Mouse (Mus musculus) hindbrain, embryonic 16.5 days (tissue): ENCODE measurements around the gene Akap13. TPM values are rescaled to one million over a fixed set of nuclear protein-coding genes. Genes with fewer than 3 reads are reported as not detected.

Experiments
- ATAC-seq: fragments of 200-750 bp; cut with Nextera tagmentation; 2 replicates; pipeline ENCODE4 v1.8.0; 2017; ENCODE audit warnings: moderate TSS enrichment, moderate library complexity
- H3K27ac ChIP-seq: fragments of 300-500 bp; sonication (generic); 2 replicates; pipeline ENCODE4 v1.5.1; 2014; ENCODE audit warnings: low read depth, mild to moderate bottlenecking, control low read depth, low read length, moderate library complexity
- H3K27me3 ChIP-seq: fragments of 300-500 bp; sonication (generic); replicated peaks from 2 replicates; pipeline ENCODE4 v1.6.1; 2014; ENCODE audit warnings: low read length; ENCODE audit not compliant: control insufficient read depth, insufficient read depth
- H3K36me3 ChIP-seq: fragments of 300-500 bp; sonication (generic); 2 replicates; pipeline ENCODE4 v1.6.1; 2014; ENCODE audit warnings: mild to moderate bottlenecking, low read length, moderate library complexity, mixed read lengths; ENCODE audit not compliant: control insufficient read depth, insufficient read depth
- H3K4me1 ChIP-seq: fragments of 300-500 bp; sonication (generic); 2 replicates; pipeline ENCODE4 v1.6.1; 2014; ENCODE audit warnings: low read depth, low read length; ENCODE audit not compliant: control insufficient read depth, insufficient read depth
- H3K4me2 ChIP-seq: fragments of 300-500 bp; sonication (generic); 2 replicates; pipeline ENCODE4 v1.6.1; 2014; ENCODE audit warnings: mild to moderate bottlenecking, low read length, control low read depth, moderate library complexity
- H3K4me3 ChIP-seq: fragments of 300-500 bp; sonication (generic); 2 replicates; pipeline ENCODE4 v1.5.1; 2014; ENCODE audit warnings: mild to moderate bottlenecking, low read length, control low read depth, moderate library complexity
- H3K9ac ChIP-seq: fragments of 300-500 bp; sonication (generic); 2 replicates; pipeline ENCODE4 v1.6.1; 2014; ENCODE audit warnings: low read depth, mild to moderate bottlenecking, control low read depth, low read length, moderate library complexity
- H3K9me3 ChIP-seq: fragments of 300-500 bp; sonication (generic); 2 replicates; pipeline ENCODE4 v1.6.1; 2014; ENCODE audit warnings: mild to moderate bottlenecking, low read length, moderate library complexity; ENCODE audit not compliant: control insufficient read depth
- WGBS: fragments of 180-500 bp; shearing (Covaris S2); extraction: QIAGEN DNeasy Blood & Tissue Kit; methylation state at CpG from one replicate; pipeline ENCODE4 v1.1.7; 2014; 5-methylcytosine and 5-hydroxymethylcytosine counted together
- polyA plus RNA-seq: library from polyadenylated mRNA; unstranded; fragments of >200 nt; fragmentation: Nextera tagmentation; extraction: Ambion mirVana; gene quantifications from 2 replicates; pipeline ENCODE4 v1.2.1, GENCODE M21; 2015

Akap13 gene
- polyA plus RNA-seq, 1 experiment from 2014 or later, result 13.0 TPM

DNA sequence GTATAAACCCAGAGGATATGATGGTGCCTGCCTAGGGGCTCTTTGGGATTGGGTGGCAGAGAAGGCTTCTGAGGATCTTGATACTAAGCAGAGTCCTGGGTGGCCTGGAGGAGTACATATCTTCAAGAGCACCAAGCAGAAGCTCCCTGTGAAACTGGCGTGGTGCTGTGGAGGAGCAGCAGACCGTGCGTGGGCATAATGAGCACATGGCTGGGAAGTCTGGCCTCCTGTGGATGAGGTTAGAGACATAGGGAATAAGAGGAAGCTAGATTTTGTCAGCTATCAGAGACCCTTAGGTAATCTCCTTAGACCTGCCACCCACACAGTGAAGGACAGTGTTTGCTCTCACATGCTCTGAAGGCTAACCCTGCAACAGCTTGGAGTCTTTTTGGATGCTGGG, 83.2 kb downstream of the Akap13 start:
- H3K4me1 ChIP-seq, result no peaks in the 10 kb centered on the region
- WGBS, result 86% methylated on average over 3 of the region's 3 CpGs
- no peak for ATAC-seq
- no peak overlapping the region for H3K9ac ChIP-seq
- H3K4me3 ChIP-seq, result no peak overlapping the region
- H3K27me3 ChIP-seq, result no peaks in the 10 kb centered on the region
- no peaks in the 10 kb centered on the region for H3K36me3 ChIP-seq
- no peak overlapping the region for H3K27ac ChIP-seq
- no peaks in the 10 kb centered on the region for H3K9me3 ChIP-seq
- H3K4me2 ChIP-seq, result no peak overlapping the region

DNA sequence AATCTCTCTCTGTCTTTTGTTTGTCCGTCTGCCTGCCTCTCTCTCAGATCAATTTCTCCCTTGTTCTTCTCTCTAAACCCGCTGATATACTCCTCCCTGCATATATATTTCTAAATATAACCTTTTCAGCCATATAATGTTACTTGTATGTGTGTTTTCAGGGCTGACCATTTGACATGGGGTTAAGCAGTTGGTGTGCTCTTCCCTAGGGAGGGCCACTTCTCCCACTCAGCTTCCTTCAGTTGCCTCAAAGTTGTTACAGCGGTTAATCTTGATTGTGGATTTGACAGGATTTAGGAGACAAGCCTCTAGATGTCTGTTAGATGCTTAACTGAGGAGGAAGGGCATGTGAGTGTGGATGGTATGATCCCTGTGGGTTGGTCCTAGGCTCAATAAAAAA, 83.8 kb downstream of the Akap13 start:
- WGBS, result 94% methylated on average over 3 of the region's 3 CpGs

DNA sequence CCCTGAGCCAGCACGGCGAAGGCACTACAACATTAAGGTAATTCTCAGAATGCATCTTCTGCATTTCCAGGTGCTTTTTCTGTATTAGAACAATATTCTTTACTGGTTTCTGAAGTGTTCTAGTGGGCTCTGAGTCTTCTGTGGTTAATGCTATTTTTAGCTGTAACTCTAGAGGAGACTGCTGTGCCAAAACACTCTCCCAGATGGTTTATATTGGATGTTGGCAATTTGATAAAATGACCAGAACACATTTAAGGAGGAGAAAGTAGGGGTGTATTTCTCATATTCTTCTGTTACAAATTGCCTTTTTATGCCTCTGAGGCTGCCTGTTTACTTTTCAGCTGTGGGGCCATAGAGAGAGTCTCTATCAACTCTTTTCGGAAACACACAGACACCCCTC, 94.5 kb downstream of the Akap13 start:
- Histone ChIP-seq H3K4me3 (no peak overlapping the region), H3K4me1 (no peaks in the 10 kb centered on the region), H3K9ac (no peak overlapping the region), H3K27me3 (no peaks in the 10 kb centered on the region), H3K36me3 (no peaks in the 10 kb centered on the region), H3K4me2 (no peak overlapping the region), H3K27ac (no peak overlapping the region), H3K9me3 (no peaks in the 10 kb centered on the region)
- WGBS, result 76% methylated on average over 3 of the region's 3 CpGs
- ATAC-seq, result no peak

More for the DNA sequence above, 83.8 kb downstream of the Akap13 start:
- Histone ChIP-seq H3K4me1 (no peaks in the 10 kb centered on the region), H3K9ac (no peak overlapping the region), H3K27ac (no peak overlapping the region), H3K4me3 (no peak overlapping the region), H3K36me3 (no peaks in the 10 kb centered on the region), H3K27me3 (no peaks in the 10 kb centered on the region), H3K4me2 (no peak overlapping the region), H3K9me3 (no peaks in the 10 kb centered on the region)
- no peak for ATAC-seq

DNA sequence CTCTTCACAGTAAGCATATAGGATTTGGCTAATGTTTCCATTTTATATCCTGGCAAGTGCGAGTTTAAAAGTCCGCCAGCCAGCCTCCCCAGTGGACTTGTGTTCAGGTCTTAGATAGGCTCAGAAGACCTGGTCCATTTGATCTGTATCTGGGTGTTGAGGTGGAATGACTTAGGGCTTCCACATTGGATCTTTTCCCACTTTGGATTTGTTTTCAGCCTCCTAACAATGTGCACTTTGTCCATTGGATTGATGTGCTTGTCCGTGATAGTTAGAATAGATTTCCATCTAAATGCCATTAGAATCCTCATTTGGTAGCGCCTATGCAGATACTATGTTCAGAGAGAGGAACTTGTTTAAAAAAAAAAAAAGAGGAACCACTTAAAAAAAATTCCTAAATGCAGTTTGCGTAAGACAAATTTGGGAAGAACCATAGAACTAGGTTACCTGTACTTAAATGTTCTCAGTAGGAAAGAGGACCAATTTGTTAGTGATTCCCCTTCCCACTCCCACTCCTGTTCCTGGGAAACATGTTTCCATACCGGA, 95.5 kb downstream of the Akap13 start:
- Histone ChIP-seq H3K27ac (no peak overlapping the region), H3K9me3 (no peaks in the 10 kb centered on the region), H3K4me3 (no peak overlapping the region), H3K4me1 (no peaks in the 10 kb centered on the region), H3K9ac (no peak overlapping the region), H3K4me2 (no peak overlapping the region), H3K27me3 (no peaks in the 10 kb centered on the region), H3K36me3 (no peaks in the 10 kb centered on the region)
- no peak for ATAC-seq
- 78% methylated on average over 6 of the region's 6 CpGs for WGBS

DNA sequence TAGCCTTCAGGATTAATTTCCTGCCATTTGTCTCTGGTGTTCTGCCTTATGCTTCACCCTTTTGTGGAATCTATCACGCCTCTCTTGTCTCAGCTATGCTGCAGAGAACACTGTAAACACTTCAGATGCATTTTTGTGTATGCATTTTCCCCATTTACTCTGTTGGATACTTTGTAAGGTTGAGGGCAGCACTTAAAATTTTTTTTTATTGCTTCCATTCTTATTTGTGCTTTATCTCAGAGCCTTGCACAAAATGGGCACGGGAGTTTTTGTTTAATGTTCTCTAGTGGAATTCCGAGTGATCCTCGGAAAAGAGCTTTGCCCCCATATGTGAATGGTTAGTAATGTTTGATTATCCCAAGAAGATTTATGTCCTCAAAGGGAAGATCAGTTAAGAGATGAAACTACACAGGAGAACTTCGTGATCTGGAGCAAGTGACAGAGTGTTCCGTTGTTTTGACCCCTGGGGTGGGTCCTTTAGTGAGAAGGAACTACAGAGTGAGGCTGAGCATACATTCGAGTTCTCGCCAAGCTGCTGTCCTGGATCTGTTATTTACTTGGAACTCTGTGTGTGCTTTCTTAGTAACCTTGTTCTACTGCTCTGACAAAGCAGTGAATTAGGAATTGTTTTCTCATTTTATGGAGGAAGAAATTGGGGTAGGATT, 97.8 kb downstream of the Akap13 start:
- ATAC-seq, result no peak
- 86% methylated on average over 8 of the region's 8 CpGs for WGBS

DNA sequence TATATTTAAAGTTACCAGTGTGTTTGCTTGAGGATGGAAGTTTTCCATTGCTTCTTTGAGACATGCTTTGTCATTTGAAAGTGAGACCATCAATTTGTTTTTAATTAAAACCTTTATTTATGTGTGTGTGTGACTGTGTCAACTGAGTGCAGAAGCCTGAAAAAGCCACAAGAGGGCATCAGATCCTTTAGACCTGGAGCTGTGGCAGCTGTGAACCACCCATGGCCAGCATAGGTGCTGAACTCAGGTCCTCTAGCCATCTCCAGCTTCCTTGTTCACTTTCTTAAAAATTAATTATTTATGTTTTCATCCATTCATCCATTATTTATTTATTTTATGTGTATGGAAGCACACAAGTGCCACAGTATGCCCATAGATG, 98.3 kb downstream of the Akap13 start:
- Histone ChIP-seq H3K9ac (no peak overlapping the region), H3K36me3 (no peaks in the 10 kb centered on the region), H3K27me3 (no peaks in the 10 kb centered on the region), H3K9me3 (no peaks in the 10 kb centered on the region), H3K4me3 (no peak overlapping the region), H3K4me2 (no peak overlapping the region), H3K4me1 (no peaks in the 10 kb centered on the region), H3K27ac (no peak overlapping the region)
- no peak for ATAC-seq

More for the DNA sequence above, 97.8 kb downstream of the Akap13 start:
- Histone ChIP-seq H3K36me3 (no peaks in the 10 kb centered on the region), H3K27me3 (no peaks in the 10 kb centered on the region), H3K4me2 (no peak overlapping the region), H3K9ac (no peak overlapping the region), H3K4me1 (no peaks in the 10 kb centered on the region), H3K9me3 (no peaks in the 10 kb centered on the region), H3K27ac (no peak overlapping the region), H3K4me3 (no peak overlapping the region)

DNA sequence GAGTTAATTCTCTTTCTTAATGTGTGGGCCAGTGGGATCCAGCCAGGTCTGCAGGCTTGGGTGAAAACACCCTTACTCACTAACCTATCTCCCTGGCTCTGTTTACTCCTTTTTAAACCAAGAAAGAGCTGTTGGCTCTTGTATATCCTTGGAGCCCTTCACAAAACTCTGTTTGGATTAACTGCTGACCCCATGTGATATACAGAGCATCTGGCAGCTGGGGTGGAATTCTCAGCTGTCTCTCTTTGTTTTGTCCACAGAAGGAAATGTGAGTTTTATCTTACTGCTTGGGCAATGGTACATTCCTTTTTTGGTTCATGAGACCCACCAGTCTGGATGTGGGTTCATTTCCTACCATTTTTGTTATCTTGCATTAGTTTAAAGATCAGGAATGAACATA, 98.7 kb downstream of the Akap13 start:
- Histone ChIP-seq H3K4me1 (no peaks in the 10 kb centered on the region), H3K4me2 (no peak overlapping the region), H3K9ac (no peak overlapping the region), H3K27ac (no peak overlapping the region), H3K36me3 (no peaks in the 10 kb centered on the region), H3K9me3 (no peaks in the 10 kb centered on the region), H3K4me3 (no peak overlapping the region), H3K27me3 (no peaks in the 10 kb centered on the region)
- ATAC-seq, result no peak

DNA sequence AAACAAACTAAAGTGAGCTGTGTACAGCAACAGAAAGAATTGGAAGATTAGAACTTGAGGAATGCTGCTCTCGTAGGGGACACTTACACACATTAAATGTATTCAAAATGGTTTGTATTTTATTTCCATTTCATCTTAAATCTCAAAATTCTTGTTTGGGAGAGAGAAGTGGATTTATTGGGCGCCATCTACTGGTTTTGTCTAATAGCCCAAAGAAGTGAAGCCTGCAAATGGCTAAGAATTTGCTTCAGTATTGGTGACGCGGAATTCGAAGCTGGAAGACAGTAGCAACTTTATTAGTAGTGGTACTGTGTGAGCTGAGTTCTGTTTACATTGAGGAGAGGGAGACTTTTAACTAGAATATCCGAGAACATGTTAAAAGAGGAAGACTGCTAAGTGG, 100.6 kb downstream of the Akap13 start:
- 69% methylated on average over 6 of the region's 6 CpGs for WGBS
- ATAC-seq, result no peak
- no peak overlapping the region for H3K4me2 ChIP-seq
- H3K36me3 ChIP-seq, result no peaks in the 10 kb centered on the region
- H3K9ac ChIP-seq, result no peak overlapping the region
- no peaks in the 10 kb centered on the region for H3K4me1 ChIP-seq
- no peaks in the 10 kb centered on the region for H3K9me3 ChIP-seq
- no peak overlapping the region for H3K27ac ChIP-seq
- no peaks in the 10 kb centered on the region for H3K27me3 ChIP-seq
- no peak overlapping the region for H3K4me3 ChIP-seq

DNA sequence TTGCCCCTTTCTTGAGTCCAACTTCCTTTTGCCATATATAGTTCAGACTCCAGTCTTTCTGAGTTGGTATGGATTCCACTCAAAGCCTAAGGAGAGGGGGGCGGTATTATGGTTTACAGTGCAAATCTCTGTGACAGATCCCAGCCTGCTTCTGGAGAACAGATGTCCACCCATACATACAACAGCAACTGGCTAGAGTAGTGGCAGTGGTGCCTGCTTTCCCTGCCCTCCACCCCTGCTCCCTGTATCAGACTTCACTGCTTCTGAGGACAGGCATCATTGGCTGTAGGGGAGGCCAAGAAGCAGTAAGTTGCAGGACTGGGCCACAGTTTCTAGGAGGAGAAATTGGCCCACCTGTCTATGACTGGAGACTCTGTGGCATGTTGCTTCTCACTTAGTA, 102.9 kb downstream of the Akap13 start:
- Histone ChIP-seq H3K36me3 (no peaks in the 10 kb centered on the region), H3K4me1 (no peaks in the 10 kb centered on the region), H3K9me3 (no peaks in the 10 kb centered on the region), H3K9ac (no peak overlapping the region), H3K27me3 (no peaks in the 10 kb centered on the region), H3K27ac (no peak overlapping the region), H3K4me2 (no peak overlapping the region), H3K4me3 (no peak overlapping the region)
- no peak for ATAC-seq
- WGBS, result 83% methylated on average over 1 of the region's 1 CpGs

DNA sequence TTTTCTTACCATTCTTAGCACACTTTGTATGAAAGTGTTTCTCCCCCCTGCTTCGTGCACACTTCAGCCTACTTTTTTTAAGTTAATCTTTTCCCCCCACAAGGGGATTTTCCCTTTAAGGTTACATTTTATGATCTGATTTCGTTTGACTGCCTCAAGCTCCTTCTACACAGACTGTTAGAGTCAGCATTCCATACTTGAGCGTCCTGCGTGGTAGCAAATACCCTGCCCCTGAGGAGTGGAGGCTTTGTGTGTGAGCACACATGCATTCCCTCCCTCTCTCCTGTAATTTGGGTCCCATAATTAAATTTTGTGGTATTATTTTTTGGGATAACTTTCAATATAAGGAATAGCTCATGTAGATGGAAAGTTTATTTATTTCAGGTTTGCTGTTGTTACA, 103.8 kb downstream of the Akap13 start:
- no peak overlapping the region for H3K27ac ChIP-seq
- H3K9me3 ChIP-seq, result no peaks in the 10 kb centered on the region
- no peaks in the 10 kb centered on the region for H3K27me3 ChIP-seq
- no peak for ATAC-seq
- no peaks in the 10 kb centered on the region for H3K4me1 ChIP-seq
- no peak overlapping the region for H3K9ac ChIP-seq
- 63% methylated on average over 4 of the region's 4 CpGs for WGBS
- H3K4me2 ChIP-seq, result no peak overlapping the region
- H3K4me3 ChIP-seq, result no peak overlapping the region
- no peaks in the 10 kb centered on the region for H3K36me3 ChIP-seq
